Mouse (Mus musculus) hindbrain, embryonic 10.5 days (tissue): ENCODE data around the gene Fam129a. TPM values are rescaled to one million over a fixed set of nuclear protein-coding genes. Genes with fewer than 3 reads are reported as not detected.
"Not testable (repeated sequence)": the region's sequence is repeated elsewhere in the genome, so short reads cannot be mapped to it uniquely, and the experiment has no call there.

Experiments
- DNase-seq: peaks from one replicate; pipeline ENCODE4 v3.0.0-alpha.2; 2017; ENCODE audit warnings: low spot score
- H3K27ac ChIP-seq: fragments of 300-500 bp; sonication (generic); 2 replicates; pipeline ENCODE4 v1.5.1; 2016; ENCODE audit warnings: mild to moderate bottlenecking, moderate library complexity
- H3K27me3 ChIP-seq: fragments of 300-500 bp; sonication (generic); 2 replicates; pipeline ENCODE4 v1.6.1; 2016; ENCODE audit warnings: mild to moderate bottlenecking; ENCODE audit not compliant: poor library complexity, insufficient read depth, severe bottlenecking
- H3K36me3 ChIP-seq: fragments of 300-500 bp; sonication (generic); 2 replicates; pipeline ENCODE4 v1.6.1; 2016; ENCODE audit warnings: mild to moderate bottlenecking, moderate library complexity
- H3K4me1 ChIP-seq: fragments of 300-500 bp; sonication (generic); replicated peaks from 2 replicates; pipeline ENCODE4 v1.6.1; 2016; ENCODE audit warnings: mild to moderate bottlenecking
- H3K4me3 ChIP-seq: fragments of 300-500 bp; sonication (generic); 2 replicates; pipeline ENCODE4 v1.5.1; 2016; ENCODE audit warnings: mild to moderate bottlenecking, moderate library complexity
- H3K9me3 ChIP-seq: fragments of 300-500 bp; sonication (generic); 2 replicates; pipeline ENCODE4 v1.6.1; 2016; ENCODE audit warnings: mild to moderate bottlenecking, moderate library complexity
- WGBS: fragments of 180-500 bp; shearing (Covaris S2); methylation state at CpG from one replicate; pipeline ENCODE4 v1.1.7; 2016; 5-methylcytosine and 5-hydroxymethylcytosine counted together
- polyA plus RNA-seq: library from polyadenylated mRNA; unstranded; fragments of >200 nt; fragmentation: Nextera tagmentation; extraction: Ambion mirVana; gene quantifications from 2 replicates; pipeline ENCODE4 v1.2.1, GENCODE M21; 2016

Fam129a gene
- polyA plus RNA-seq, 1 experiment from 2014 or later: 0.93 TPM

GRCm38 (mm10) chr1:151594906-151595305 is 23.9 kb downstream of the Fam129a start:
- H3K27ac ChIP-seq: no peak overlapping the region
- H3K9me3 ChIP-seq: no peaks in the 10 kb centered on the region
- H3K4me3 ChIP-seq: no peak overlapping the region
- 88% methylated on average over 4 of the region's 4 CpGs for WGBS
- 0 out of 2 replicates have a peak, but pooled peaks cover 3% of the 10 kb centered on the region for H3K4me1 ChIP-seq
- H3K27me3 ChIP-seq: no peaks in the 10 kb centered on the region
- no peaks in the 10 kb centered on the region for H3K36me3 ChIP-seq
- no peak for DNase-seq

GRCm38 (mm10) chr1:151595600-151596299 is 24.8 kb downstream of the Fam129a start:
- 50% methylated on average over 12 of the region's 12 CpGs for WGBS
- no peak overlapping the region for H3K27ac ChIP-seq
- no peaks in the 10 kb centered on the region for H3K9me3 ChIP-seq
- H3K4me1 ChIP-seq: 0 out of 2 replicates have a peak, but pooled peaks cover 3% of the 10 kb centered on the region
- H3K36me3 ChIP-seq: no peaks in the 10 kb centered on the region
- no peak overlapping the region for H3K4me3 ChIP-seq
- DNase-seq: no peak
- H3K27me3 ChIP-seq: no peaks in the 10 kb centered on the region

GRCm38 (mm10) chr1:151596562-151596961 is 25.6 kb downstream of the Fam129a start:
- Histone ChIP-seq H3K9me3 (no peaks in the 10 kb centered on the region), H3K4me1 (0 out of 2 replicates have a peak, but pooled peaks cover 3% of the 10 kb centered on the region), H3K36me3 (no peaks in the 10 kb centered on the region), H3K27ac (no peak overlapping the region), H3K4me3 (no peak overlapping the region), H3K27me3 (no peaks in the 10 kb centered on the region)
- no peak for DNase-seq
- WGBS: 80% methylated on average over 8 of the region's 8 CpGs

GRCm38 (mm10) chr1:151597677-151598297 is 26.8 kb downstream of the Fam129a start:
- Histone ChIP-seq H3K9me3 (no peaks in the 10 kb centered on the region), H3K27ac (no peak overlapping the region), H3K4me1 (no peaks in the 10 kb centered on the region), H3K36me3 (no peaks in the 10 kb centered on the region), H3K4me3 (no peak overlapping the region), H3K27me3 (no peaks in the 10 kb centered on the region)
- whole genome bisulfite sequencing: 85% methylated on average over 6 of the region's 6 CpGs
- no peak for DNase-seq

GRCm38 (mm10) chr1:151598876-151599275 is 27.9 kb downstream of the Fam129a start:
- H3K27me3 ChIP-seq: no peaks in the 10 kb centered on the region

GRCm38 (mm10) chr1:151604328-151604727 is 33.3 kb downstream of the Fam129a start:
- no peak overlapping the region for H3K4me3 ChIP-seq
- no peaks in the 10 kb centered on the region for H3K36me3 ChIP-seq
- 87% methylated on average over 2 of the region's 2 CpGs for WGBS
- no peak overlapping the region for H3K27ac ChIP-seq
- no peaks in the 10 kb centered on the region for H3K9me3 ChIP-seq
- no peaks in the 10 kb centered on the region for H3K4me1 ChIP-seq
- no peak for DNase-seq
- no peaks in the 10 kb centered on the region for H3K27me3 ChIP-seq

More at GRCm38 (mm10) chr1:151598876-151599275, 27.9 kb downstream of the Fam129a start:
- 95% methylated on average over 2 of the region's 2 CpGs for WGBS
- no peaks in the 10 kb centered on the region for H3K4me1 ChIP-seq
- H3K27ac ChIP-seq: no peak overlapping the region
- H3K36me3 ChIP-seq: no peaks in the 10 kb centered on the region
- H3K9me3 ChIP-seq: no peaks in the 10 kb centered on the region
- DNase-seq: no peak
- no peak overlapping the region for H3K4me3 ChIP-seq

GRCm38 (mm10) chr1:151607957-151608356 is 37.0 kb downstream of the Fam129a start:
- not testable (repeated sequence) for H3K27ac ChIP-seq, H3K27me3 ChIP-seq, H3K9me3 ChIP-seq, H3K4me1 ChIP-seq, DNase-seq, H3K4me3 ChIP-seq, H3K36me3 ChIP-seq
- WGBS: 87% methylated on average over 3 of the region's 3 CpGs

- no peaks in the 10 kb centered on the region for H3K4me1 ChIP-seq
- no peak overlapping the region for H3K4me3 ChIP-seq
- H3K36me3 ChIP-seq: no peaks in the 10 kb centered on the region
- H3K27me3 ChIP-seq: no peaks in the 10 kb centered on the region
- H3K9me3 ChIP-seq: no peaks in the 10 kb centered on the region
- no peak for DNase-seq
- H3K27ac ChIP-seq: no peak overlapping the region
Measured at GRCm38 (mm10) chr1:151610621-151611020, 39.6 kb downstream of the Fam129a start.

- DNase-seq: no peak
Measured at GRCm38 (mm10) chr1:151614320-151614935, 43.4 kb downstream of the Fam129a start.

GRCm38 (mm10) chr1:151615625-151616024 is 44.6 kb downstream of the Fam129a start:
- no peak overlapping the region for H3K27ac ChIP-seq
- no peaks in the 10 kb centered on the region for H3K27me3 ChIP-seq
- 97% methylated on average over 6 of the region's 6 CpGs for WGBS
- no peaks in the 10 kb centered on the region for H3K36me3 ChIP-seq
- DNase-seq: no peak
- no peaks in the 10 kb centered on the region for H3K9me3 ChIP-seq
- H3K4me1 ChIP-seq: no peaks in the 10 kb centered on the region
- H3K4me3 ChIP-seq: no peak overlapping the region

More at GRCm38 (mm10) chr1:151614320-151614935, 43.4 kb downstream of the Fam129a start:
- Histone ChIP-seq H3K27me3 (no peaks in the 10 kb centered on the region), H3K4me1 (no peaks in the 10 kb centered on the region), H3K4me3 (no peak overlapping the region), H3K9me3 (no peaks in the 10 kb centered on the region), H3K36me3 (no peaks in the 10 kb centered on the region), H3K27ac (no peak overlapping the region)
- WGBS: 86% methylated on average over 10 of the region's 10 CpGs

GRCm38 (mm10) chr1:151616555-151617205 is 45.7 kb downstream of the Fam129a start:
- H3K27me3 ChIP-seq: no peaks in the 10 kb centered on the region
- WGBS: 90% methylated on average over 7 of the region's 7 CpGs
- no peaks in the 10 kb centered on the region for H3K36me3 ChIP-seq

GRCm38 (mm10) chr1:151618251-151618650 is 47.3 kb downstream of the Fam129a start:
- Histone ChIP-seq H3K4me1 (no peaks in the 10 kb centered on the region), H3K4me3 (no peak overlapping the region), H3K9me3 (no peaks in the 10 kb centered on the region), H3K27ac (no peak overlapping the region), H3K27me3 (no peaks in the 10 kb centered on the region), H3K36me3 (no peaks in the 10 kb centered on the region)
- DNase-seq: no peak
- 71% methylated on average over 3 of the region's 3 CpGs for WGBS

More at GRCm38 (mm10) chr1:151616555-151617205, 45.7 kb downstream of the Fam129a start:
- no peak overlapping the region for H3K27ac ChIP-seq
- DNase-seq: no peak
- H3K4me3 ChIP-seq: no peak overlapping the region
- H3K9me3 ChIP-seq: no peaks in the 10 kb centered on the region
- H3K4me1 ChIP-seq: no peaks in the 10 kb centered on the region
